Mouse (Mus musculus) urinary bladder, postnatal 0 days (tissue): ENCODE data around the gene E2f7. TPM values are rescaled to one million over a fixed set of nuclear protein-coding genes. Genes with fewer than 3 reads are reported as not detected.

Source experiments
- polyA plus RNA-seq: library from polyadenylated mRNA; unstranded; fragments of >200 nt; fragmentation: Nextera tagmentation; extraction: Ambion mirVana; gene quantifications from 2 replicates; pipeline ENCODE4 v1.2.1, GENCODE M21; 2015

The E2f7 gene
- 5.6 and 7.2 TPM in 2 replicates for polyA plus RNA-seq

GRCm38 (mm10) chr10:110744686-110745639 lies at the start of gene E2f7:
TSS of gene E2f7 (plus strand) at chr10:110745439.

Other genes with a start within 250 kb of the E2f7 start
- gene Csrp2, start 174.3 kb downstream of the E2f7 start, polyA plus RNA-seq, result 499 and 544 TPM in 2 replicates